Mouse (Mus musculus) embryonic facial prominence, embryonic 15.5 days (tissue): ENCODE measurements around the gene Sgms1. TPM values are rescaled to one million over a fixed set of nuclear protein-coding genes. Genes with fewer than 3 reads are reported as not detected.
A peak's percentile ranks its signal among the peaks of the same experiment; 100 is the strongest.

Source experiments
- ATAC-seq: fragments of 200-750 bp; cut with Nextera tagmentation; 2 replicates; pipeline ENCODE4 v1.8.0; 2017; ENCODE audit warnings: low read depth, moderate TSS enrichment; ENCODE audit not compliant: insufficient number of reproducible peaks, low FRiP score, low TSS enrichment
- H3K27ac ChIP-seq: fragments of 300-500 bp; sonication (generic); replicated peaks from 2 replicates; pipeline ENCODE4 v1.5.1; 2015; ENCODE audit warnings: mild to moderate bottlenecking, inconsistent platforms
- H3K27me3 ChIP-seq: fragments of 300-500 bp; sonication (generic); 2 replicates; pipeline ENCODE4 v1.6.1; 2015; ENCODE audit warnings: inconsistent platforms
- H3K36me3 ChIP-seq: fragments of 300-500 bp; sonication (generic); 2 replicates; pipeline ENCODE4 v1.6.1; 2015; ENCODE audit warnings: mild to moderate bottlenecking, inconsistent platforms
- H3K4me1 ChIP-seq: fragments of 300-500 bp; sonication (generic); 2 replicates; pipeline ENCODE4 v1.6.1; 2015; ENCODE audit warnings: inconsistent platforms
- H3K4me2 ChIP-seq: fragments of 300-500 bp; sonication (generic); replicated peaks from 2 replicates; pipeline ENCODE4 v1.6.1; 2015; ENCODE audit warnings: mild to moderate bottlenecking, inconsistent platforms
- H3K4me3 ChIP-seq: fragments of 300-500 bp; sonication (generic); replicated peaks from 2 replicates; pipeline ENCODE4 v1.5.1; 2015; ENCODE audit warnings: mild to moderate bottlenecking, inconsistent platforms
- H3K9ac ChIP-seq: fragments of 300-500 bp; sonication (generic); 2 replicates; pipeline ENCODE4 v1.6.1; 2015; ENCODE audit warnings: inconsistent platforms
- H3K9me3 ChIP-seq: fragments of 300-500 bp; sonication (generic); replicated peaks from 2 replicates; pipeline ENCODE4 v1.6.1; 2016; ENCODE audit warnings: inconsistent platforms
- WGBS: fragments of 180-500 bp; shearing (Covaris S2); methylation state at CpG from one replicate; pipeline ENCODE4 v1.1.7; 2015; 5-methylcytosine and 5-hydroxymethylcytosine counted together
- polyA plus RNA-seq: library from polyadenylated mRNA; unstranded; fragments of >200 nt; fragmentation: Nextera tagmentation; extraction: Ambion mirVana; gene quantifications from 2 replicates; pipeline ENCODE4 v1.2.1, GENCODE M21; 2015

The Sgms1 gene
- 38.8 and 39.4 TPM in 2 replicates for polyA plus RNA-seq

GRCm38 (mm10) chr19:32389001-32389871 is at the start of gene Sgms1:
Gene Sgms1, minus strand, starts transcription at chr19:32389714.
- ATAC-seq, result peak; percentile 95
- Histone ChIP-seq H3K4me3 (peak within 1 kb of the TSS; percentile 84), H3K36me3 (no peaks in the 10 kb centered on the region), H3K27ac (peak within 1 kb of the TSS; percentile 95), H3K4me2 (peak within 1 kb of the TSS; percentile 81), H3K9me3 (no peaks in the 10 kb centered on the region), H3K9ac (peak within 1 kb of the TSS; percentile 78), H3K4me1 (peaks cover 28% of the 10 kb centered on the region), H3K27me3 (no peaks in the 10 kb centered on the region)
- WGBS, result 1% methylated on average over 68 of the region's 68 CpGs

- 95% methylated on average over 3 of the region's 3 CpGs for WGBS
- H3K9ac ChIP-seq, result no peak overlapping the region
- no peak for ATAC-seq
Observed at GRCm38 (mm10) chr19:32425856-32426255, 36.3 kb upstream of the Sgms1 start.

GRCm38 (mm10) chr19:32424706-32425105 is 35.2 kb upstream of the Sgms1 start:
- no peak for ATAC-seq
- WGBS, result 72% methylated on average over 3 of the region's 3 CpGs
- H3K27ac ChIP-seq, result no peak overlapping the region

More at GRCm38 (mm10) chr19:32425856-32426255, 36.3 kb upstream of the Sgms1 start:
- Histone ChIP-seq H3K4me3 (no peak overlapping the region), H3K4me1 (no peaks in the 10 kb centered on the region), H3K36me3 (no peaks in the 10 kb centered on the region), H3K27me3 (no peaks in the 10 kb centered on the region), H3K4me2 (no peak overlapping the region), H3K27ac (no peak overlapping the region), H3K9me3 (no peaks in the 10 kb centered on the region)

GRCm38 (mm10) chr19:32419069-32419468 is 29.6 kb upstream of the Sgms1 start:
- 70% methylated on average over 3 of the region's 3 CpGs for WGBS
- no peaks in the 10 kb centered on the region for H3K36me3 ChIP-seq
- no peak for ATAC-seq

More at GRCm38 (mm10) chr19:32424706-32425105, 35.2 kb upstream of the Sgms1 start:
- no peaks in the 10 kb centered on the region for H3K36me3 ChIP-seq
- H3K9me3 ChIP-seq, result no peaks in the 10 kb centered on the region
- H3K4me1 ChIP-seq, result no peaks in the 10 kb centered on the region
- H3K4me3 ChIP-seq, result no peak overlapping the region
- H3K27me3 ChIP-seq, result no peaks in the 10 kb centered on the region
- no peak overlapping the region for H3K4me2 ChIP-seq
- H3K9ac ChIP-seq, result no peak overlapping the region

GRCm38 (mm10) chr19:32416692-32417317 is 27.3 kb upstream of the Sgms1 start:
- Histone ChIP-seq H3K4me3 (no peak overlapping the region), H3K9me3 (no peaks in the 10 kb centered on the region), H3K4me1 (no peaks in the 10 kb centered on the region), H3K9ac (no peak overlapping the region), H3K4me2 (no peak overlapping the region), H3K27ac (no peak overlapping the region), H3K27me3 (no peaks in the 10 kb centered on the region), H3K36me3 (no peaks in the 10 kb centered on the region)
- ATAC-seq, result no peak
- WGBS, result 87% methylated on average over 7 of the region's 7 CpGs

More at GRCm38 (mm10) chr19:32419069-32419468, 29.6 kb upstream of the Sgms1 start:
- Histone ChIP-seq H3K4me1 (no peaks in the 10 kb centered on the region), H3K9me3 (no peaks in the 10 kb centered on the region), H3K27me3 (no peaks in the 10 kb centered on the region), H3K9ac (no peak overlapping the region), H3K4me2 (no peak overlapping the region), H3K27ac (no peak overlapping the region), H3K4me3 (no peak overlapping the region)

GRCm38 (mm10) chr19:32409603-32410360 is 20.3 kb upstream of the Sgms1 start:
- no peak for ATAC-seq
- WGBS, result 68% methylated on average over 8 of the region's 8 CpGs
- Histone ChIP-seq H3K9me3 (no peaks in the 10 kb centered on the region), H3K4me1 (no peaks in the 10 kb centered on the region), H3K4me2 (no peak overlapping the region), H3K36me3 (no peaks in the 10 kb centered on the region), H3K4me3 (no peak overlapping the region), H3K27ac (no peak overlapping the region), H3K27me3 (no peaks in the 10 kb centered on the region), H3K9ac (no peak overlapping the region)

GRCm38 (mm10) chr19:32406717-32407116 is 17.2 kb upstream of the Sgms1 start:
- no peaks in the 10 kb centered on the region for H3K4me1 ChIP-seq
- no peak overlapping the region for H3K27ac ChIP-seq
- H3K4me3 ChIP-seq, result no peak overlapping the region
- no peaks in the 10 kb centered on the region for H3K36me3 ChIP-seq
- no peaks in the 10 kb centered on the region for H3K9me3 ChIP-seq
- no peak for ATAC-seq
- H3K27me3 ChIP-seq, result no peaks in the 10 kb centered on the region
- WGBS, result 57% methylated on average over 7 of the region's 7 CpGs
- H3K9ac ChIP-seq, result no peak overlapping the region
- no peak overlapping the region for H3K4me2 ChIP-seq

GRCm38 (mm10) chr19:32404386-32404785 is 14.9 kb upstream of the Sgms1 start:
- H3K27me3 ChIP-seq, result no peaks in the 10 kb centered on the region
- no peaks in the 10 kb centered on the region for H3K4me1 ChIP-seq
- ATAC-seq, result no peak
- 74% methylated on average over 5 of the region's 5 CpGs for WGBS
- no peak overlapping the region for H3K4me2 ChIP-seq
- H3K4me3 ChIP-seq, result no peak overlapping the region
- H3K9ac ChIP-seq, result no peak overlapping the region
- no peak overlapping the region for H3K27ac ChIP-seq
- no peaks in the 10 kb centered on the region for H3K36me3 ChIP-seq
- H3K9me3 ChIP-seq, result no peaks in the 10 kb centered on the region

GRCm38 (mm10) chr19:32403834-32404233 is 14.3 kb upstream of the Sgms1 start:
- Histone ChIP-seq H3K4me2 (no peak overlapping the region), H3K27ac (no peak overlapping the region), H3K9ac (no peak overlapping the region), H3K9me3 (no peaks in the 10 kb centered on the region), H3K4me3 (no peak overlapping the region), H3K27me3 (no peaks in the 10 kb centered on the region), H3K4me1 (no peaks in the 10 kb centered on the region), H3K36me3 (no peaks in the 10 kb centered on the region)
- no peak for ATAC-seq
- WGBS, result 85% methylated on average over 5 of the region's 5 CpGs

GRCm38 (mm10) chr19:32398491-32398890 is 9.0 kb upstream of the Sgms1 start:
- WGBS, result 87% methylated on average over 5 of the region's 5 CpGs
- ATAC-seq, result no peak
- H3K4me1 ChIP-seq, result no peaks in the 10 kb centered on the region

GRCm38 (mm10) chr19:32396303-32396702 is 6.8 kb upstream of the Sgms1 start:
- Histone ChIP-seq H3K9ac (no peak overlapping the region), H3K36me3 (no peaks in the 10 kb centered on the region), H3K4me2 (no peak overlapping the region), H3K4me3 (no peak overlapping the region), H3K27ac (no peak overlapping the region), H3K9me3 (no peaks in the 10 kb centered on the region), H3K27me3 (no peaks in the 10 kb centered on the region), H3K4me1 (no peaks in the 10 kb centered on the region)
- no peak for ATAC-seq
- WGBS, result 78% methylated on average over 6 of the region's 6 CpGs

More at GRCm38 (mm10) chr19:32398491-32398890, 9.0 kb upstream of the Sgms1 start:
- Histone ChIP-seq H3K9ac (no peak overlapping the region), H3K4me3 (no peak overlapping the region), H3K4me2 (no peak overlapping the region), H3K27ac (no peak overlapping the region), H3K36me3 (no peaks in the 10 kb centered on the region), H3K9me3 (no peaks in the 10 kb centered on the region), H3K27me3 (no peaks in the 10 kb centered on the region)
